Mouse (Mus musculus) embryonic fibroblast, embryonic 13.5 days (primary cell): Measurements from ENCODE around the gene St3gal4.

Experiments
- CTCF ChIP-seq: IDR thresholded peaks from 2 replicates; pipeline ENCODE4 v1.5.1; 2011; ENCODE audit warnings: mild to moderate bottlenecking, control low read depth, low read length, moderate library complexity, borderline replicate concordance; ENCODE audit not compliant: insufficient read depth
- POLR2A ChIP-seq: IDR thresholded peaks from 2 replicates; pipeline ENCODE4 v1.6.1; 2011; ENCODE audit warnings: low read depth, mild to moderate bottlenecking, control low read depth, low read length, moderate library complexity

DNA sequence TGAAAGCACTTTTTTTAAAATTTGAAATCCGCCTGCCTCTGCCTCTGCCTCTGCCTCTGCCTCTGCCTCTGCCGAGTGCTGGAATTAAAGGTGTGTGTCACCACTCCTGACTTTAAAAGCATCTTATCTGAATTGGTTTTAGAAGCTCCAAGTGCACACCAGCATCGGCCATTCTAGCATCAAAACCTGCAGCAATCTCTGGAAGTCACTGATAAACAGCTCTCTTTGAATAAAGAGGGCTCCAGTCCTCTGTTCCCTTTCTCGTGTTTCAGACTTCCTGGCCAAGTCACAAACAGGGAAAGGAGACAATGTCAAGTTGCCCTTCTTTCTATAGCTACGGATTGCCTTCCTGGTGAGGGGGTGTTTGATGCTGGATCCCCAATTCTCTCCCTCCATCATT is 79.2 kb downstream of the St3gal4 start:
- TF ChIP-seq CTCF (no peak), POLR2A (no peak)
